Mouse (Mus musculus) gonadal fat pad, adult 2 months (tissue): Measurements from ENCODE around the gene Ltbp3. TPM values are rescaled to one million over a fixed set of nuclear protein-coding genes. Genes with fewer than 3 reads are reported as not detected.

ENCODE experiments used
- DNase-seq: peaks from one replicate; pipeline ENCODE4 v3.0.0-alpha.2; 2012; ENCODE audit warnings: low read depth
- polyA plus RNA-seq: library from polyadenylated mRNA; depleted of rRNA; stranded (reverse); fragments of >200 nt; gene quantifications from 2 replicates; pipeline ENCODE4 v1.2.3, GENCODE M21; 2012; rRNA removed

The Ltbp3 gene
- polyA plus RNA-seq: 186 and 257 TPM in 2 replicates

DNA sequence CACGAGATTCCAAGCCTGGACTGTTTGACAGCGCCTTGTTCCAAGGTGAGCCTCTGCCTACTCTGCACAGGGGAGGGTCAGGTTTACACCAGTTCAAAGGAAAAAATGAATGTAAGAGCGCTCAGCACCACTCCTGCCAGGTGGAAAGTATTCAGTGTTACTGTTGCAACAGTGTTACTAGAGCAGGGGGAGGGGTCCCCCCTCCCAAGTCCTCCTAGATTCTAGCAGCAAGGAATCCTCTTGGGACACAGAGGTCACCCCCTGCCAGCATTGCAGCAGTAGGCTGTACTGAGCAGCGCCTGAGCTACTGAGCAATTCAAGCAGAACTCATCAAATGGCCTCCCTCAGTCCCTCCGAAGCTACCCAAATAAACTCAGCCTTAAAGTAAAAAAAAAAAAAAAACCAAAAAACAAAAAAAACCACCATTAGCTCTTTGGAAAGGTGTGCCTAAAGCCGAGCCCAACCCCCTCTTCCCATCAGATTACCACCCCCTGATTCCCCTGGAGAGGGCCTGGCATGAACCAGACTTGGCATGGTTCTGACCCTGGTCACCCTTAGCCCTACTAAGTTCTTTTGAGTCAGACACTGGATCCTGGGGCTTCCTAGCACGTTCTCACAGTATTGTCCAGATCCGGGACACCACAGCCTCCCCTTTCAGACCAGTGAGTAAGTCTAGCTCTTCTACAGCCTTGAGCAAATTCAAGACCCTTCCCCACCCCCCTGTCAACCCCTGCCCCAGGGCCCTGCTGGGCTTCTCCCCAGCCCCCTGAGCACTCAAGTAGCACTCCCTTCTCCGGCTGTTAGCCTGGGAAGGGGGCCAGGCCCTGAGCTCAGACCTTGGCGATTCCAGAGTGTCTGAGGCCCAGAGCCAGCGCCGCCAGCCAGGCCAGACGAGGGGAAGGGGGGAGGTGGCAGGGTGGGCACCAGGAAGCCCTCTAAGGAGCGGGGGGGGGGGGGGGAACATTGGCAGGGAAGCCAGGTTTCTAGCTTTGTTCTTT, at the start of gene Ltbp3:
Ltbp3 (plus strand) TSS at position 585 of the 998 bp plus-strand sequence.
- DNase-seq: no peak

- no peak for DNase-seq
These were observed 49.1 kb upstream of the Ltbp3 start for GRCm38 (mm10) chr19:5691601-5692000.

DNA sequence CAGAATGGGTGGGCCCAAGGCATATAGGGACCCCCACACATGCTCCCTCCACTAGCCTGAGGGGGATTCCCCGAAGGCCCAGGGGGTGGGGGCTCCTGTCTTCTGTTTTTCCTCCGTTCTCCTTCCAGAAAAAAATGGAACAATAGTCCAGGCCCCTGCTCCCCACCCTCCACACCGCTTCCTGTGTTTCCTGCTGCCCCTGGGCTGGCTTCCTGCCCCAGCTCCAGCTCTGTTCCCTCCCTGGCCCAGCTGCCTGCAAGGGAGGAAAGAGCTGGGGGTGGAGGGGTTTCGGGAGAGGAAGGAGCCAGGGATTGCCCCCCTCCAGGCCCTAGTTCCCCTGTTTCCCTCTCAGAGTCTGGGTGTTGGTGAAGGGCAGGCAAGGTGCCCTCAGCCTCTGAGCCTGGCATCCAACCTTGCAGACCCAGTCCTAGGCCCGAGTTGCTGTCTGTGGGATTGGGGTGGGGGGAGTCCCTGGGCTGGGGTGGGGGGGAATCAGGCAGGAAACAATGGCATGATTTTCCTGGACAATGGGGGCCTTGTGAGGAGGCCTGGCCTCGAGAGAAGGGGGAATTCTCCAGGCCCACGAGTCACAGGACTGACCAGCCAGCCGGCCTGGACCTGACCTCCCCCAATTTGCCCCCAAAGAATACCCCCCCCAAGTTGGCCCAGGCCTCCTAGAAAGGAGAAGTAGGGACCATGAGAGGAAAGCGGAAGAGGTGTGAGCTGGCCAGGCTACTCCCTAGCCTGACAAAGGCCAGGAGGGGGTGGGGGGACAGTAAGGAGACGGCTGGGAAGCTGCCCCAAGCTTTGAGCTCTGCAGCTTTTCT, 48.4 kb upstream of the Ltbp3 start:
- DNase-seq: no peak

GRCm38 (mm10) chr19:5692913-5693396, 47.7 kb upstream of the Ltbp3 start:
- DNase-seq: no peak

GRCm38 (mm10) chr19:5693801-5694200, 46.9 kb upstream of the Ltbp3 start:
- no peak for DNase-seq

DNA sequence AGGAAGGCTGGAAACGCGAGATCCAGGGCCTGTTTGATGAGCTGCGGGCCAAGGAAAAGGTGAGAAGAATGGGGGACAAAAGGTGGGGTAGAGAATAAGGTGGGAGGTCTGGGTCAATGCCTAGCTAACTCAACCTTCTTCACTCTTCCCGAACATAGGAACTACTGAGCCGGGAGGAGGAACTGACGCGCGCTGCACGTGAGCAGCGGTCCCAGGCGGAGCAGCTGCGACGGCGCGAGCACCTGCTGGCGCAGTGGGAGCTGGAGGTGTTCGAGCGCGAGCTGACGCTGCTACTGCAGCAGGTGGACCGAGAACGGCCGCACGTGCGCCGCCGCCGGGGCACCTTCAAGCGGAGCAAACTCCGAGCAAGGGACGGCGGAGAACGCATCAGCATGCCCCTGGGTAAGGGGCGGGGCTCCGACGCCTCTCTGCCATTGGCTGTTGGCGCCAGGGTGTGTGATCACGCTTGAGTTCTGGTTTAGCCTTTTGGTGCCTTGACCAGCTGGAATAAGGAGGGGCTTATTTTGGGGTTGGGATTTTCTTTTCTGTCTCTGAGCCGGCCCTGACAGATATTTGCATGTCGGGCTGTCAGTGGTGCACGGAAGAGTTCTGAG, 44.7 kb upstream of the Ltbp3 start:
- no peak for DNase-seq

- no peak for DNase-seq
These were observed 36.4 kb upstream of the Ltbp3 start, which contains the start of gene Kcnk7 for GRCm38 (mm10) chr19:5704163-5704800. TSS of gene Kcnk7 (plus strand) at chr19:5704367.

- DNase-seq: no peak
These were observed 35.7 kb upstream of the Ltbp3 start for GRCm38 (mm10) chr19:5704801-5705571.

GRCm38 (mm10) chr19:5710068-5710467, 30.6 kb upstream of the Ltbp3 start:
- DNase-seq: no peak

- DNase-seq: no peak
These were observed 30.1 kb upstream of the Ltbp3 start for GRCm38 (mm10) chr19:5710581-5710980.

- no peak for DNase-seq
These were observed 29.5 kb upstream of the Ltbp3 start for GRCm38 (mm10) chr19:5711218-5711617.

DNA sequence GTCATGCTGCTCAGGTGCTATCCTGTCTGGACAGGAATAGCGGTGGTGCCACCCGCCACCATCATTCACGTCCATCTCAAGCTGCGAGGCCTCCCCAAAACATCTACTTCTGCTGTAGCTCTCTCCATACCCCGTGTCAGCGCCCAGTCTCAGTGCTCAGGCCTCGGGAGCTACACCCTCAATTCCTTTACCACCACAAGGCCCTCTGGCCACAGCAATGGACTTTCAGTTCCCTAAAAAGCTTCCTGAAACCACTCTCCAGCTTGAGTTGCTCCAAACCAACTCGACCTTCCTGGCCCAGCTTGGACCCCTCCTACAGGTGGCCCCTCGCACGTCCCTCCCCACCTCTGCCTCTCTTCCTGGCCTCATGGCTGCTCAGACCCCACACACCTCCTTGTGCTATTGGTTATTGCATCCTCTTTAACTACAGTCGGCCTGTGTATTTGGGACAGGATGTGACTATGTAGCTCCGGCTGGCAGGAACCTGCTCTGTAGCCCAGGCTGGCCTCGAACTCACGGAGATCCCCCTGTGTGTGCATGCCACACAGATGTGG, 28.7 kb upstream of the Ltbp3 start:
- DNase-seq: no peak

- no peak for DNase-seq
These were observed 27.4 kb upstream of the Ltbp3 start for GRCm38 (mm10) chr19:5713255-5713654.

DNA sequence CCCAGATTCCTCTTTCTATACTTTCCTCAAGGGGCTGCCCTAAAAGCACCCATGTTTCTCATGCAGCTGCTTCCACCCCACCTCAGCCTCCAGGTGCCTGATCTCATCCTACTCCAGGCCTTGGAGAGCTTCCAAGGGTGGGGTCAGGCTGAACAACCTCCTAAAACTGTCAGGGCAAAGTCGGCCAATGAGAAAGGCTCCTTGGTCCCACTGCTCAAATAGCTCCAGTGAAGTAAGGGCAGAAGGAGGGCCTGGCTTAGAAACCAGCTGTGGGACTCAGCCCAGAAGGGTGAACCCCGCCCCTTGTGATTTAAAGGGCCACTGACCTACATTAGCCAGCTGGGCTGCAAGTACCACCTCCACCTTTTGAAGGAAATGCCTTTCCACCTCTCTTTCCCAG, 27.0 kb upstream of the Ltbp3 start:
- no peak for DNase-seq

- no peak for DNase-seq
These were observed 24.7 kb upstream of the Ltbp3 start for GRCm38 (mm10) chr19:5715793-5716688.

- DNase-seq: no peak
These were observed 23.7 kb upstream of the Ltbp3 start for GRCm38 (mm10) chr19:5716955-5717354.

GRCm38 (mm10) chr19:5721233-5721632, 19.5 kb upstream of the Ltbp3 start:
- no peak for DNase-seq

DNA sequence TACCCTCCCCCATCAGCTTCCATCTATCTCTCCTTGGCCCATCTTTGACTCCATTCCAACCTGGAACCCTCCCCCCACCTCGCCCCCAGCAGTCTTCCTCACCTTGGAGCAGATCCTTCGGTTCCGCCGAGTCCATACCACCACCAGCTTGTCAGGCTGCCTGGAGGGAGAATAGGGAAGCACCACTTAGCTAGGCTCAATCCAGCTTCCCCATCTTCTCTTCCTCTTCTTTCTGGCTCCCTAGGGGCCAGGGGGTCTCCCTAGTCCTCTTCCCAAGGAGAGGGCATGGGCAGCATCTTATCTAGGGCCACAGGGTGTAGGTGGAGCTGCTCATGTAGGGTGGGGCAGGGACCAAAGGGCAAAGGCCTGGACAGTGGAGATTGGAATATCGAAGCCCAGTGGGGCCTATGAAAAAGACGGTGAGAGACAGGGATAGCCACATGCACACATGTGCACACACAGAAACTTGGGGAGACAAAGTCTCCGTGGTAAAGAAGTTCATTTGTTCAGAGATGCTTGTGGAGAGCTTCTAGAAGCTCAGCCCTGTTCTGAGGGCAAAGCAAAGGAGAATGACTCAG, 17.8 kb upstream of the Ltbp3 start:
- DNase-seq: no peak
